Mouse (Mus musculus): ENCODE measurements around the gene Chst13. TPM values are rescaled to one million over a fixed set of nuclear protein-coding genes. Genes with fewer than 3 reads are reported as not detected.

The Chst13 gene
- total RNA-seq, 4 experiments from 2014 or later, result 0.32 TPM; not detected in 3

GRCm38 (mm10) chr6:90319475-90320191 is 5.4 kb downstream of the Chst13 start:
- DNase-seq (ENCODE audit: low spot score), result peak; percentile 31

- no peak for DNase-seq (ENCODE audit: low spot score)
Observed at GRCm38 (mm10) chr6:90319019-90319418, 6.0 kb downstream of the Chst13 start.

GRCm38 (mm10) chr6:90317510-90318258 is 7.3 kb downstream of the Chst13 start:
- no peak for DNase-seq (ENCODE audit: low spot score)

- no peak for DNase-seq (ENCODE audit: low spot score)
Observed at GRCm38 (mm10) chr6:90315961-90316360, 9.0 kb downstream of the Chst13 start.

GRCm38 (mm10) chr6:90308839-90309778 is 15.9 kb downstream of the Chst13 start:
- no peak for DNase-seq (ENCODE audit: low spot score)

GRCm38 (mm10) chr6:90306315-90306975 is 18.5 kb downstream of the Chst13 start:
- no peak for DNase-seq (ENCODE audit: low spot score)

GRCm38 (mm10) chr6:90300919-90301318 is 24.1 kb downstream of the Chst13 start, which contains the start of gene BC048671:
Gene BC048671 (plus strand): TSS chr6:90301219.
- no peak for DNase-seq (ENCODE audit: low spot score)

- DNase-seq (ENCODE audit: low spot score), result no peak
Observed at GRCm38 (mm10) chr6:90288265-90288664, 36.7 kb downstream of the Chst13 start.

Other genes starting within 250 kb of the Chst13 start
- not detected for gene Vmn1r49, start 246.7 kb downstream of the Chst13 start, total RNA-seq (2022)
- gene Vmn1r50, start 223.8 kb downstream of the Chst13 start, total RNA-seq (2022), result not detected
- not detected for gene Vmn1r51, start 202.6 kb downstream of the Chst13 start, total RNA-seq (2022)
- gene Vmn1r52, start 150.4 kb downstream of the Chst13 start, total RNA-seq (2022), result not detected
- not detected for gene V1ra8, start 122.4 kb downstream of the Chst13 start, total RNA-seq (2022)
- not detected for gene Vmn1r53, start 100.7 kb downstream of the Chst13 start, total RNA-seq (2022)
- not detected for gene Vmn1r54, start 78.9 kb downstream of the Chst13 start, total RNA-seq (2022)
- gene BC048671, start 24.0 kb downstream of the Chst13 start, total RNA-seq (2022), result not detected
- gene Uroc1, start 8.1 kb upstream of the Chst13 start, total RNA-seq (2022), result not detected
- 10 to 100 TPM; 13.0 to 15.0 (median 14.3) TPM for gene Zxdc, start 44.3 kb upstream of the Chst13 start, total RNA-seq (2022)
- under 1 TPM in 2 of 4 experiments, not detected in 2; 0.22 to 0.90 TPM for gene Cfap100, start 103.6 kb upstream of the Chst13 start, total RNA-seq (2022)
- 10 to 100 TPM; 55.7 to 79.2 (median 65.3) TPM for gene Klf15, start 137.4 kb upstream of the Chst13 start, total RNA-seq (2022)
- 1 to 10 TPM; 1.8 to 5.1 (median 3.7) TPM for gene Aldh1l1, start 161.2 kb upstream of the Chst13 start, total RNA-seq (2022)

Data from heart, adult 8-10 months (tissue).